Mouse (Mus musculus): ENCODE measurements around the gene Zbtb38. TPM values are rescaled to one million over a fixed set of nuclear protein-coding genes. Genes with fewer than 3 reads are reported as not detected.

The Zbtb38 gene
- polyA plus RNA-seq, 1 experiment from 2014 or later, result 52.3 TPM

DNA sequence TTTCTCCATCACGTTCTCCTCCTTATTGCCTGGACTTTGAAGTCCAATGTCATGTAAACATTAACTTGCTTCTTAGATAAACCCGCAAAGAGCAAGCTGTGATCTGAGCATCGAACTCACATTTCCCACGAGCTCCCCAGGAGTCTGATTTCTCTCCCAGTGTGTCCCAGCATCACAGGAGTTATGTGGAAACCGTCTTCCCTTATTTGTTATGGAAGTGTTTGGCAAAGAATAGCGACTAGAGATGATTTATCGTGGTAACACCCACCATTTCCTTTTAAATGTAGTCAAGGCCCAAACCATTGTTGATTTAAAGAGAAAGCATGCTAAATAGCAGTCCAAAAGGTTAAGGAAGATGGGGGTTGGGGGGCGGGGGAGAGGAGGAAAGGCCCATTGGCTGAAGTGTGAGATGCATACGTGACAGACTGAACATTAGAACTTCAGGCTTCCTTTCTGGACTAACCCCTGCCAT is 33.3 kb upstream of the Zbtb38 start:
- no peaks in the 10 kb centered on the region for H3K27me3 ChIP-seq (replicated peaks; ENCODE audit: control insufficient read depth, insufficient read depth, low read length)
- H3K4me3 ChIP-seq (replicated peaks; ENCODE audit: low read length), result no peak overlapping the region
- H3K4me1 ChIP-seq (replicated peaks; ENCODE audit: control insufficient read depth, insufficient read depth, low read length), result no peaks in the 10 kb centered on the region
- H3K27ac ChIP-seq (ENCODE audit: low read length), result no peak overlapping the region
- no peak overlapping the region for H3K4me2 ChIP-seq (ENCODE audit: low read length)
- no peak overlapping the region for H3K9ac ChIP-seq (replicated peaks; ENCODE audit: low read depth, low read length)
- no peak for ATAC-seq
- WGBS, result 70% methylated on average over 9 of the region's 9 CpGs
- H3K36me3 ChIP-seq (ENCODE audit: control insufficient read depth, insufficient read depth), result no peaks in the 10 kb centered on the region
- no peaks in the 10 kb centered on the region for H3K9me3 ChIP-seq (ENCODE audit: control insufficient read depth, low read length)

DNA sequence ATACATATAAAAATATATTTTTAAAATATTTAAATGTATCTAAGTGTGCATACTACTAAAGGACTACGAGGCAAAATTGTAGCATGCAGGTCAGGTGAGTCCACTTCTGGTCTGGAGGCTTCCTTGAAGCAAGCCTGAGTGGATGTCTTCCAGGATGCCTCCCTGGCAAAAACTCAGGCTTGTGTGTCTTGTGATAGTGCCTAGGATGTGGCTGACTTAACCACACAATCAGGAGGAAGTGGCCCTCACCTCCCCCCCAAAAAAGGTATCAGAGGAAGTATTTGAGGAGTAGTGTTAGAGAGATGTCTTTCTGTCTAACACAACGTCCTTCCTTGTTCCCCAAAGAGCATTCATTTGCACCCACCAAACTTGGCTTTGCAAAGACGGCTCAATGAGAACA is 32.6 kb upstream of the Zbtb38 start:
- Histone ChIP-seq H3K4me2 (ENCODE audit: low read length) (no peak overlapping the region), H3K4me3 (replicated peaks; ENCODE audit: low read length) (no peak overlapping the region), H3K27ac (ENCODE audit: low read length) (no peak overlapping the region), H3K9me3 (ENCODE audit: control insufficient read depth, low read length) (no peaks in the 10 kb centered on the region), H3K9ac (replicated peaks; ENCODE audit: low read depth, low read length) (no peak overlapping the region), H3K27me3 (replicated peaks; ENCODE audit: control insufficient read depth, insufficient read depth, low read length) (no peaks in the 10 kb centered on the region), H3K36me3 (ENCODE audit: control insufficient read depth, insufficient read depth) (no peaks in the 10 kb centered on the region), H3K4me1 (replicated peaks; ENCODE audit: control insufficient read depth, insufficient read depth, low read length) (no peaks in the 10 kb centered on the region)
- 78% methylated on average over 3 of the region's 3 CpGs for WGBS
- no peak for ATAC-seq

DNA sequence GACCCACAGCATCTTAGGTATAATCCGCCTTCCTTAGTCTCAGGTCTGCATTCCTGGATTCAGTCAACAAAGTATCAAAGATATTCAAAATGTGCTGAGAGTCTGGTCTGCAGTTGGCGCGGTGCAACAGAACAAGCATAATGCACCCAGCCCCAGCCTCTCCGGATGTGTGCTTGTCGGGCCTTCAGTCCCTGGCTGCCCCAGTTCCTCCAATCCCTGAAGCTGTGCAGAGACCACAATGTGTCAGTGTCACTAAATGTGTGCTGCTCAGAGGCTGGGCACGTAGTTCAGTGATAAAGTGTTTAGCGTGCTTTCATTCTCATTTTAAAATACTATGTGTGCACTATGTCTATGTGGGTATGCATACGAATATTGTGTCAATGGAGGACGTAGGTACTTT is 31.0 kb upstream of the Zbtb38 start:
- Histone ChIP-seq H3K4me3 (replicated peaks; ENCODE audit: low read length) (no peak overlapping the region), H3K4me1 (replicated peaks; ENCODE audit: control insufficient read depth, insufficient read depth, low read length) (no peaks in the 10 kb centered on the region), H3K9ac (replicated peaks; ENCODE audit: low read depth, low read length) (no peak overlapping the region), H3K27ac (ENCODE audit: low read length) (no peak overlapping the region), H3K27me3 (replicated peaks; ENCODE audit: control insufficient read depth, insufficient read depth, low read length) (no peaks in the 10 kb centered on the region), H3K9me3 (ENCODE audit: control insufficient read depth, low read length) (no peaks in the 10 kb centered on the region), H3K36me3 (ENCODE audit: control insufficient read depth, insufficient read depth) (no peaks in the 10 kb centered on the region), H3K4me2 (ENCODE audit: low read length) (no peak overlapping the region)
- no peak for ATAC-seq
- WGBS, result 90% methylated on average over 9 of the region's 9 CpGs

DNA sequence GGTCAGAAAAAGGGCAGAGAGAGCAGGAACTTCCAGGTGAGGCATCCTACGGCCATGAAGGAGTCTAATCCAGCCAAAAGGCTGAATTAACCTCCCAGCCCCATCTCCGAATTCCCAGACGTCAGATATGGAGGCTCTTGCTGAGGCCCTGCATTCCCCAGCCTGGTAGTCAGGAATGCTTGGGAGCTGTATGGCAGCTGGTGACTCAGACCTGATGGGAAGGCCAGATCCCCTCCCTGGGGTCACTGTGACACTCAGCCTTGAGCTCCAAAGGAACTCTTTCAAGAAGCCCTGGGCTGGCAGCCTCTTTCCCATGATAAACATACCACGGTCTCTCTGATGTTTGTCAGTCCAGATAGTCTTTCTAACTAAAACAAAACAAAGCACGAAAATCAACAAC is 30.6 kb upstream of the Zbtb38 start:
- no peak for ATAC-seq
- 79% methylated on average over 5 of the region's 5 CpGs for WGBS

DNA sequence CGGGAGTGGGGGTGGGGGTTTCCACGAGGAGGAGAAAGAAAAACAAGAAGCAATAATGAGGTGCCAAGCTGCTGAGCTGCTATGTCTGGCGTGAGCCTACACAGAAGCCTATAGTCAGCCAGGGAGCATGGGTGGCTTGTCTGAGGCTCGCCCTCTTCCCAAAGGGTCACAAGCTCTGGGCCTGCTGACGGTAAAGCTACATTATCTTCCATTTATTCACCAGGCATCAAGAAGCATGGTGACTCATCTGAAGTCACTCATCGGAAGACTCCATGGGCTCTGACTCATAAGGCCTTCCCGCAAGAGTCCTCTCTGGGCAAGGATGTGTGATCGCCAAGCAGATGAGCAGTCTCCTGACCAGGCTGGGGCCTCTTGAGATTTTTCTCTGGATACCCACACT is 29.4 kb upstream of the Zbtb38 start:
- Histone ChIP-seq H3K27ac (ENCODE audit: low read length) (no peak overlapping the region), H3K9me3 (ENCODE audit: control insufficient read depth, low read length) (no peaks in the 10 kb centered on the region), H3K27me3 (replicated peaks; ENCODE audit: control insufficient read depth, insufficient read depth, low read length) (no peaks in the 10 kb centered on the region), H3K4me3 (replicated peaks; ENCODE audit: low read length) (no peak overlapping the region), H3K9ac (replicated peaks; ENCODE audit: low read depth, low read length) (no peak overlapping the region), H3K4me1 (replicated peaks; ENCODE audit: control insufficient read depth, insufficient read depth, low read length) (no peaks in the 10 kb centered on the region), H3K4me2 (ENCODE audit: low read length) (no peak overlapping the region), H3K36me3 (ENCODE audit: control insufficient read depth, insufficient read depth) (no peaks in the 10 kb centered on the region)
- WGBS, result 83% methylated on average over 8 of the region's 8 CpGs
- no peak for ATAC-seq

More for the DNA sequence above, 30.6 kb upstream of the Zbtb38 start:
- H3K36me3 ChIP-seq (ENCODE audit: control insufficient read depth, insufficient read depth), result no peaks in the 10 kb centered on the region
- no peak overlapping the region for H3K27ac ChIP-seq (ENCODE audit: low read length)
- no peaks in the 10 kb centered on the region for H3K27me3 ChIP-seq (replicated peaks; ENCODE audit: control insufficient read depth, insufficient read depth, low read length)
- H3K4me3 ChIP-seq (replicated peaks; ENCODE audit: low read length), result no peak overlapping the region
- H3K9ac ChIP-seq (replicated peaks; ENCODE audit: low read depth, low read length), result no peak overlapping the region
- H3K4me2 ChIP-seq (ENCODE audit: low read length), result no peak overlapping the region
- no peaks in the 10 kb centered on the region for H3K9me3 ChIP-seq (ENCODE audit: control insufficient read depth, low read length)
- H3K4me1 ChIP-seq (replicated peaks; ENCODE audit: control insufficient read depth, insufficient read depth, low read length), result no peaks in the 10 kb centered on the region

DNA sequence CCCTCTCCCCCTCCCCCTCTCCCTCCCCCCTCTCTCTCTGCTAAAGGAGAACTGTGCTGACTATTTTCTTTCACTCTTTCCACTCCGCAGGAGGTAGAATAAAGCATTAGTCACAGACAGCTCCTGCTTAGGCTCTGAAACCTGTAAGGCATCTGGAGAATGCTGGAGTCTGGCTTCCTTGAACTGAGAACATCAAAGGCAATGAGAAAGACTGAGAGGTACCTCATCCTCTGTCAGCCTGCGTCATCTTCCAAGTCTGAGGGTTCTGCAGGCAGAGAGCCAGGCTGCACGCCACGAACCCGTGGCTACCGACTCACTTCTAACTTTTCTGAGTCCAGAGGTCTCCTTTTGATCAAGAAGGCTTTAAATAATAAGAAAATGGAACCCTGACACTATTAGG is 20.5 kb upstream of the Zbtb38 start:
- no peak overlapping the region for H3K9ac ChIP-seq (replicated peaks; ENCODE audit: low read depth, low read length)
- H3K27ac ChIP-seq (ENCODE audit: low read length), result no peak overlapping the region
- H3K4me1 ChIP-seq (replicated peaks; ENCODE audit: control insufficient read depth, insufficient read depth, low read length), result no peaks in the 10 kb centered on the region
- H3K9me3 ChIP-seq (ENCODE audit: control insufficient read depth, low read length), result no peaks in the 10 kb centered on the region
- H3K4me3 ChIP-seq (replicated peaks; ENCODE audit: low read length), result no peak overlapping the region
- ATAC-seq, result no peak
- 10% methylated on average over 6 of the region's 6 CpGs for WGBS
- no peaks in the 10 kb centered on the region for H3K27me3 ChIP-seq (replicated peaks; ENCODE audit: control insufficient read depth, insufficient read depth, low read length)
- H3K4me2 ChIP-seq (ENCODE audit: low read length), result no peak overlapping the region
- H3K36me3 ChIP-seq (ENCODE audit: control insufficient read depth, insufficient read depth), result no peaks in the 10 kb centered on the region

DNA sequence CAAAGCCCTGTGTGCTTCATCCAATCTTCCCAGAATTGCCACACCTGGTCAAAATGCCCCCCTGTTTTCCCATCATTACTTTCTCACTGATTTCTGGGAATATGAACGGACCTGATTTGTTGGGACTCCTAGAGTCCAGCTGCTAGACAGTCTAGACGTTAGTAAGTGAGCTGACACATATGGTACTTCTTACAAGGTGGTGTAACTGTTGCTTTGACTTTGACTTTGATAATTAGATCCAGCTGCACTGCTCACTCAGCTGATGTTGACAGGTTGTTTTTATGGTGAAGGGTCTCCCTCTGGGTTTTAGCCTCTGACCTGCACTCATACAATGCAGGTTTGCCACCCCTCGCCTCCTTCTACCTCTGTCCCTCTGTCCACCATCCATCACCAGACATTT is 17.8 kb upstream of the Zbtb38 start:
- H3K4me2 ChIP-seq (ENCODE audit: low read length), result no peak overlapping the region
- H3K4me1 ChIP-seq (replicated peaks; ENCODE audit: control insufficient read depth, insufficient read depth, low read length), result no peaks in the 10 kb centered on the region
- H3K27ac ChIP-seq (ENCODE audit: low read length), result no peak overlapping the region
- WGBS, result 81% methylated on average over 3 of the region's 3 CpGs
- H3K36me3 ChIP-seq (ENCODE audit: control insufficient read depth, insufficient read depth), result no peaks in the 10 kb centered on the region
- H3K9ac ChIP-seq (replicated peaks; ENCODE audit: low read depth, low read length), result no peak overlapping the region
- H3K27me3 ChIP-seq (replicated peaks; ENCODE audit: control insufficient read depth, insufficient read depth, low read length), result no peaks in the 10 kb centered on the region
- no peaks in the 10 kb centered on the region for H3K9me3 ChIP-seq (ENCODE audit: control insufficient read depth, low read length)
- H3K4me3 ChIP-seq (replicated peaks; ENCODE audit: low read length), result no peak overlapping the region
- no peak for ATAC-seq

DNA sequence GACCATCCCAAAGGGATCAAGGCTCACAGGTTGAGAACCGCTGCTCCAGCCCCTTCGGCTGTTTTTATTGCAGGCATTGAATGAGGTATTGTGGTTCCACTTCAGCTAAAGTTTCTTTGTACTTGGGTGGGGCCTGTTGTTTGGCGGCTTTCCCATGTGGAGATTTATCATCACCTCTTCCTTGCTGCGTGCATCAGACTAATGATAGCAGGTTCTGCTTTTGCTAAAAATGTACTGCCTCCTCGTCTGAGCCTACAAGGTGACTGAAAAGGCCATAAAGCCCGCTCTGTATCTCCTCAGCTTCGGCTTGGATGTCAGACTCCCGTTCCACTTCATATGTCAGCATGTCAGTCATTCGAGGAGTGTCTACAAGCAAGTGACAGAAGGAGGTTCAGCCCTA is 17.0 kb upstream of the Zbtb38 start:
- ATAC-seq, result no peak
- WGBS, result 84% methylated on average over 9 of the region's 9 CpGs
- no peak overlapping the region for H3K4me3 ChIP-seq (replicated peaks; ENCODE audit: low read length)
- H3K4me2 ChIP-seq (ENCODE audit: low read length), result no peak overlapping the region
- H3K27ac ChIP-seq (ENCODE audit: low read length), result no peak overlapping the region
- no peak overlapping the region for H3K9ac ChIP-seq (replicated peaks; ENCODE audit: low read depth, low read length)
- no peaks in the 10 kb centered on the region for H3K9me3 ChIP-seq (ENCODE audit: control insufficient read depth, low read length)
- H3K27me3 ChIP-seq (replicated peaks; ENCODE audit: control insufficient read depth, insufficient read depth, low read length), result no peaks in the 10 kb centered on the region
- H3K36me3 ChIP-seq (ENCODE audit: control insufficient read depth, insufficient read depth), result no peaks in the 10 kb centered on the region
- no peaks in the 10 kb centered on the region for H3K4me1 ChIP-seq (replicated peaks; ENCODE audit: control insufficient read depth, insufficient read depth, low read length)

DNA sequence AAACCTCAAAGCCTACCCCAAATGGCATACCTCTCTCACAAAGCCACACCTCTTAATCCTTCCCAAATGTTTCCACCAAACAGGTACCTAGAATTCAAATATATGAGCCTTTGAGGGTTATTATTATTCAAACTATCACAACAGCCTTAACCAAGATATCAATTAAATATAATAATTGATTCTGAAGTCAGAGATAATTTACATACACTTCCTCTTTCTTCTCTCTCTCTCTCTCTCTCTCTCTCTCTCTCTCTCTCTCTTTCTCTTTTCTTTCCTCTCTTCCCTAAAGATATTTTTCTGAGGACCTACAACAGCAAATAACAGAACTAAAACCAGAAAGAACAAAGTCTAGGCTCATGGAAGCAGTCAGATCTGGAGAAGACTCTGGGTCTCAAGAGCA is 15.2 kb upstream of the Zbtb38 start:
- H3K4me3 ChIP-seq (replicated peaks; ENCODE audit: low read length), result no peak overlapping the region
- no peaks in the 10 kb centered on the region for H3K9me3 ChIP-seq (ENCODE audit: control insufficient read depth, low read length)
- no peak overlapping the region for H3K4me2 ChIP-seq (ENCODE audit: low read length)
- H3K27ac ChIP-seq (ENCODE audit: low read length), result no peak overlapping the region
- H3K9ac ChIP-seq (replicated peaks; ENCODE audit: low read depth, low read length), result no peak overlapping the region
- H3K4me1 ChIP-seq (replicated peaks; ENCODE audit: control insufficient read depth, insufficient read depth, low read length), result no peaks in the 10 kb centered on the region
- no peak for ATAC-seq
- no peaks in the 10 kb centered on the region for H3K36me3 ChIP-seq (ENCODE audit: control insufficient read depth, insufficient read depth)
- H3K27me3 ChIP-seq (replicated peaks; ENCODE audit: control insufficient read depth, insufficient read depth, low read length), result no peaks in the 10 kb centered on the region

DNA sequence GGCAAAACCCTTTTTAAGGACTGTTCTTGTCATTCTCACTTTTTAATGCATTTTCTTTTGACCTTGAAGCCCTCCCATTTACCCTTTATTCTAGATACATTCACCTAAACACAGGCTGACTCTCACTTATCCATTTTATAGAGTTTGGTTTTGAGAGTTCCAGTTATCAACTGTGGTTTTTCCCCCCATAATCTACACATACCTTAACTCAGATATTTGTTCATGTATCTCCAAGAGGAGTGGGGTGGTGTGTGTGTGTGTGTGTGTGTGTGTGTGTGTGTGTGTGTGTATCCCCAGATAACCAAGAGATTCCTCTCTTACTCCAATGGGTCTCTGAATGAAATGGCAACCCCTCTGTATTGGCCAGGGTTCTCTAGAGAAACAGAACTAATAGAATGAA is 13.4 kb upstream of the Zbtb38 start:
- H3K27ac ChIP-seq (ENCODE audit: low read length), result no peak overlapping the region
- no peaks in the 10 kb centered on the region for H3K4me1 ChIP-seq (replicated peaks; ENCODE audit: control insufficient read depth, insufficient read depth, low read length)
- no peak overlapping the region for H3K4me2 ChIP-seq (ENCODE audit: low read length)
- H3K9me3 ChIP-seq (ENCODE audit: control insufficient read depth, low read length), result no peaks in the 10 kb centered on the region
- H3K27me3 ChIP-seq (replicated peaks; ENCODE audit: control insufficient read depth, insufficient read depth, low read length), result no peaks in the 10 kb centered on the region
- H3K4me3 ChIP-seq (replicated peaks; ENCODE audit: low read length), result no peak overlapping the region
- ATAC-seq, result no peak
- no peaks in the 10 kb centered on the region for H3K36me3 ChIP-seq (ENCODE audit: control insufficient read depth, insufficient read depth)
- H3K9ac ChIP-seq (replicated peaks; ENCODE audit: low read depth, low read length), result no peak overlapping the region

All from forebrain, embryonic 16.5 days (tissue).